Mouse (Mus musculus): ENCODE measurements at regions not wholly inside any gene's neighbourhood (a gene's known extent, or its start where the extent isn't known, plus 50 kb on each side); places are given as distances from the start of the nearest gene placed in this dataset.

DNA sequence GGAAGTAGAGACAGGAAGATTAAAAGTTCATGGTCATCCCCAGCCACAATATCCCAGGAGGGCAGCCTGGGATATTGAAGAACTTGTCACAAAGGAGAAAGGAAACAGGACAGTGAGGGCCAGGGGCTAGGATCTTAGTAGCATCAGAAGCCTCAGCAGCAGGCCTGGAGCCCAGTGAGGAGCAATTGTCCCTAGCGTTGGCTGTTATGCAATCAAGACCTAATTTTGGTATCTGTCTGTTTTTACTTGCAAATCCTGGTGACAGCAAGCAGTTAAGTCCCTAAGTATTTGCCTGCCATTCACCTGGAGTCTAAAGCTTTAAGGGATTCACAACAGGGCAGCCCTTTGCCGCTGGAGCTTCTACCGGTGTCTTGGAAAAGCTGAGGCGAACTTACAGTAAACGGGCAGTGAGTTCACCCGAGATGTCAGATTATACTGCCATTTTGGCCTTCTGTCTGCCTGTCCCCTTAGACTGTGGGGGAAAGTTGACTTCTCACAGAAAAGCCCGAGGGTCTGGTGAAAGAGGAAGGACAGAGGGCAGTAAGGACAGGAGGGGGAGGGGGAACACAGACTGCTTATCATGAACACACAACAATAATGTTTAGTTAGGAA, 413.6 kb downstream of the Prss52 start:
- TF ChIP-seq POLR2A (IDR thresholded peaks at IDR 0.05; ENCODE audit: borderline replicate concordance, extremely low read depth, insufficient read depth, insufficient read length, poor library complexity, severe bottlenecking) (no peak), CTCF (IDR thresholded peaks at IDR 0.05; ENCODE audit: borderline replicate concordance, extremely low read depth, insufficient read depth, insufficient read length) (no peak)
